Mouse (Mus musculus) myocyte (in vitro differentiated cells): ENCODE data around the gene Tuba4a.

ENCODE experiments used
- CEBPB ChIP-seq: IDR thresholded peaks from 2 replicates; pipeline ENCODE4 v1.6.1; 2011; ENCODE audit warnings: mild to moderate bottlenecking, moderate library complexity; ENCODE audit not compliant: poor library complexity, insufficient read depth, severe bottlenecking
- MAX ChIP-seq: IDR thresholded peaks from one replicate; pipeline ENCODE4 v1.6.1; 2011; ENCODE audit warnings: low read depth, mild to moderate bottlenecking, control low read depth
- MYOD1 ChIP-seq, 3 experiments: IDR thresholded peaks; one replicate each; pipeline ENCODE4 v1.6.1; 2011; ENCODE audit warnings: control low read depth in 2 of 3, low read depth in 2 of 3, mild to moderate bottlenecking in 2 of 3, moderate library complexity in 1 of 3; ENCODE audit not compliant: insufficient read length in 2 of 3, control insufficient read depth in 1 of 3
- MYOG ChIP-seq, 3 experiments: IDR thresholded peaks; one replicate each; pipeline ENCODE4 v1.6.1; 2011; ENCODE audit warnings: control low read depth in 2 of 3, low read depth in 2 of 3, mild to moderate bottlenecking in 2 of 3; ENCODE audit not compliant: insufficient read length in 2 of 3, control insufficient read depth in 1 of 3, insufficient read depth in 1 of 3
- POLR2A ChIP-seq: IDR thresholded peaks from one replicate; pipeline ENCODE4 v1.6.1; 2011; ENCODE audit warnings: low read depth, mild to moderate bottlenecking, control low read depth, moderate library complexity; ENCODE audit not compliant: insufficient read length
- TCF12 ChIP-seq: IDR thresholded peaks from one replicate; pipeline ENCODE4 v1.6.1; 2011; ENCODE audit warnings: mild to moderate bottlenecking, control low read depth; ENCODE audit not compliant: poor library complexity, insufficient read depth, severe bottlenecking
- USF1 ChIP-seq: IDR thresholded peaks from one replicate; pipeline ENCODE4 v1.6.1; 2011; ENCODE audit warnings: low read depth, mild to moderate bottlenecking, control low read depth, moderate library complexity

DNA sequence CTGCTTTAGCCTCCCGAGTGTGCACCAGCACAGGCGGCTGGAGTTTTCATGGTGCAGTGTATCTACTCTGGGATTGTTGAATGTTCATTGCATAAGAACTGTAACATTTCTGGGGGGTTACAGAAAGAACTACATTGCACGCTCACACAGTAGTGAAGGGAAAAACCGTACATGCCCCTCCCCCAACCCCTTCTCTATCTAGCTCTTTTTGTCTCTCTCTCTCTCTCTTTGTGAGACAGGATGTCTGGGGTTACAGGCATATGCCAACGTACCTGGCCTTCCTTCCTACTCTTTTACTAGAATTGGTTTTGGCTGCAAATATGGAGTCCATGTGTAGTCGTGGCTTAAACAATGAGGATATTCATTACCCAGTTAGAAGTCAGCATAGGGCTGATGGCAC lies 3.3 kb upstream of the Tuba4a start:
- TF ChIP-seq POLR2A (no peak), CEBPB (no peak), USF1 (no peak), TCF12 (no peak), MAX (no peak), MYOD1 (IDR thresholded peaks at IDR 0.05; ENCODE audit: control insufficient read depth in 1 of 3, insufficient read length in 2 of 3, low read depth in 2 of 3) (no peak), MYOG (IDR thresholded peaks at IDR 0.05; ENCODE audit: control insufficient read depth in 1 of 3, insufficient read depth in 1 of 3, insufficient read length in 2 of 3, low read depth in 2 of 3) (no peak)
